Mouse (Mus musculus) heart, embryonic 14.5 days (tissue): Measurements from ENCODE around the gene Kat2b. TPM values are rescaled to one million over a fixed set of nuclear protein-coding genes. Genes with fewer than 3 reads are reported as not detected.

Experiments used
- ATAC-seq: fragments of 200-750 bp; cut with Nextera tagmentation; 2 replicates; pipeline ENCODE4 v1.8.0; 2017; ENCODE audit warnings: low read depth, moderate TSS enrichment; ENCODE audit not compliant: insufficient number of reproducible peaks, insufficient read depth, low FRiP score
- H3K27ac ChIP-seq, 2 experiments: fragments of 200-500 bp in 1 of 2; fragments of 300-500 bp in 1 of 2; sonication (generic) in 1 of 2; replicated peaks in 1 of 2; 2 replicates each; pipeline ENCODE4 v1.5.1; 2012 to 2014; ENCODE audit warnings: low read depth in 2 of 2, low read length in 2 of 2, control low read depth in 1 of 2, mild to moderate bottlenecking in 1 of 2, mixed read lengths in 1 of 2; ENCODE audit not compliant: control insufficient read depth in 1 of 2, insufficient read depth in 1 of 2
- H3K27me3 ChIP-seq: fragments of 300-500 bp; sonication (generic); 2 replicates; pipeline ENCODE4 v1.6.1; 2014; ENCODE audit warnings: mild to moderate bottlenecking, low read length, control low read depth; ENCODE audit not compliant: control insufficient read depth, insufficient read depth
- H3K36me3 ChIP-seq: fragments of 300-500 bp; sonication (generic); 2 replicates; pipeline ENCODE4 v1.6.1; 2014; ENCODE audit warnings: mild to moderate bottlenecking, control low read depth, low read length, mixed read lengths; ENCODE audit not compliant: control insufficient read depth, insufficient read depth
- H3K4me1 ChIP-seq, 2 experiments: fragments of 200-500 bp in 1 of 2; fragments of 300-500 bp in 1 of 2; sonication (generic) in 1 of 2; 2 replicates each; pipeline ENCODE4 v1.6.1; 2012 to 2014; ENCODE audit warnings: low read length in 2 of 2, control low read depth in 1 of 2, mixed read lengths in 1 of 2; ENCODE audit not compliant: control insufficient read depth in 2 of 2, insufficient read depth in 2 of 2
- H3K4me2 ChIP-seq: fragments of 300-500 bp; sonication (generic); 2 replicates; pipeline ENCODE4 v1.6.1; 2014; ENCODE audit warnings: mild to moderate bottlenecking, low read length
- H3K4me3 ChIP-seq, 2 experiments: fragments of 200-500 bp in 1 of 2; fragments of 300-500 bp in 1 of 2; sonication (generic) in 1 of 2; 2 replicates each; pipeline ENCODE4 v1.5.1; 2012 to 2014; ENCODE audit warnings: low read length in 2 of 2, mild to moderate bottlenecking in 2 of 2, control low read depth in 1 of 2, low read depth in 1 of 2, moderate library complexity in 1 of 2; ENCODE audit not compliant: control insufficient read depth in 1 of 2, insufficient read depth in 1 of 2
- H3K9ac ChIP-seq: fragments of 300-500 bp; sonication (generic); 2 replicates; pipeline ENCODE4 v1.6.1; 2014; ENCODE audit warnings: mild to moderate bottlenecking, low read length
- H3K9me3 ChIP-seq: fragments of 300-500 bp; sonication (generic); 2 replicates; pipeline ENCODE4 v1.6.1; 2016; ENCODE audit warnings: low read length, control low read depth; ENCODE audit not compliant: control insufficient read depth
- WGBS: fragments of 180-500 bp; shearing (Covaris S2); extraction: QIAGEN DNeasy Blood & Tissue Kit; methylation state at CpG from one replicate; pipeline ENCODE4 v1.1.7; 2014; 5-methylcytosine and 5-hydroxymethylcytosine counted together
- polyA plus RNA-seq: library from polyadenylated mRNA; unstranded; fragments of >200 nt; fragmentation: Nextera tagmentation; extraction: Ambion mirVana; gene quantifications from 2 replicates; pipeline ENCODE4 v1.2.1, GENCODE M21; 2014

Kat2b gene
- polyA plus RNA-seq, 1 experiment from 2014 or later = 16.6 TPM

- no peak for ATAC-seq
- Histone ChIP-seq H3K27me3 (no peaks in the 10 kb centered on the region), H3K9me3 (no peaks in the 10 kb centered on the region), H3K4me1 (peaks cover 4 to 7% of the 10 kb centered on the region in 2 experiments; a peak in 2 of 4 replicates), H3K4me2 (no peak overlapping the region), H3K36me3 (peaks cover 24% of the 10 kb centered on the region), H3K27ac (no peak overlapping the region), H3K9ac (no peak overlapping the region), H3K4me3 (no peak overlapping the region)
- 48% methylated on average over 9 of the region's 9 CpGs for WGBS
Observed at GRCm38 (mm10) chr17:53623762-53624161, 57.1 kb downstream of the Kat2b start.

- no peak overlapping the region for H3K4me3 ChIP-seq
- peaks cover 29% of the 10 kb centered on the region for H3K36me3 ChIP-seq
- no peak for ATAC-seq
- no peak overlapping the region for H3K9ac ChIP-seq
- no peaks in the 10 kb centered on the region for H3K9me3 ChIP-seq
- H3K4me1 ChIP-seq = peaks cover 4 to 7% of the 10 kb centered on the region in 2 experiments; a peak in 2 of 4 replicates
- H3K27me3 ChIP-seq = no peaks in the 10 kb centered on the region
- 88% methylated on average over 3 of the region's 3 CpGs for WGBS
- no peak overlapping the region for H3K4me2 ChIP-seq
- no peak overlapping the region for H3K27ac ChIP-seq
Observed at GRCm38 (mm10) chr17:53626160-53626559, 59.5 kb downstream of the Kat2b start.

GRCm38 (mm10) chr17:53627497-53627896, 60.8 kb downstream of the Kat2b start:
- 79% methylated on average over 4 of the region's 4 CpGs for WGBS
- H3K4me1 ChIP-seq = peaks cover 4 to 7% of the 10 kb centered on the region in 2 experiments; a peak in 1 of 4 replicates
- H3K27me3 ChIP-seq = no peaks in the 10 kb centered on the region
- no peak overlapping the region for H3K4me3 ChIP-seq
- peaks cover 39% of the 10 kb centered on the region for H3K36me3 ChIP-seq
- H3K9ac ChIP-seq = no peak overlapping the region
- H3K27ac ChIP-seq = no peak overlapping the region
- no peak for ATAC-seq
- no peaks in the 10 kb centered on the region for H3K9me3 ChIP-seq
- no peak overlapping the region for H3K4me2 ChIP-seq

- Histone ChIP-seq H3K9me3 (no peaks in the 10 kb centered on the region), H3K27me3 (no peaks in the 10 kb centered on the region), H3K9ac (no peak overlapping the region), H3K27ac (no peak overlapping the region), H3K4me3 (no peak overlapping the region), H3K36me3 (peaks cover 45% of the 10 kb centered on the region), H3K4me1 (peaks cover 4 to 7% of the 10 kb centered on the region in 2 experiments; a peak in 1 of 4 replicates), H3K4me2 (no peak overlapping the region)
- ATAC-seq = no peak
- WGBS = 68% methylated on average over 5 of the region's 5 CpGs
Observed at GRCm38 (mm10) chr17:53628131-53628530, 61.5 kb downstream of the Kat2b start.

GRCm38 (mm10) chr17:53631344-53631743, 64.7 kb downstream of the Kat2b start:
- Histone ChIP-seq H3K4me3 (no peak overlapping the region), H3K9me3 (no peaks in the 10 kb centered on the region), H3K9ac (no peak overlapping the region), H3K27ac (no peak overlapping the region), H3K4me2 (no peak overlapping the region), H3K4me1 (0 out of 4 replicates have a peak, but pooled peaks cover 2 to 4% of the 10 kb centered on the region in 2 experiments), H3K27me3 (no peaks in the 10 kb centered on the region), H3K36me3 (peaks cover 53% of the 10 kb centered on the region)
- ATAC-seq = no peak

- ATAC-seq = no peak
- 64% methylated on average over 4 of the region's 4 CpGs for WGBS
Observed at GRCm38 (mm10) chr17:53643360-53643759, 76.7 kb downstream of the Kat2b start.

GRCm38 (mm10) chr17:53650251-53650661, 83.6 kb downstream of the Kat2b start:
- Histone ChIP-seq H3K36me3 (peaks cover 73% of the 10 kb centered on the region), H3K9me3 (no peaks in the 10 kb centered on the region), H3K27me3 (no peaks in the 10 kb centered on the region), H3K9ac (no peak overlapping the region), H3K27ac (no peak overlapping the region), H3K4me1 (no peaks in the 10 kb centered on the region), H3K4me2 (no peak overlapping the region), H3K4me3 (no peak overlapping the region)
- 79% methylated on average over 2 of the region's 2 CpGs for WGBS
- no peak for ATAC-seq

More at GRCm38 (mm10) chr17:53643360-53643759, 76.7 kb downstream of the Kat2b start:
- Histone ChIP-seq H3K27me3 (no peaks in the 10 kb centered on the region), H3K27ac (no peak overlapping the region), H3K4me1 (no peaks in the 10 kb centered on the region), H3K4me3 (no peak overlapping the region), H3K36me3 (peaks cover 88% of the 10 kb centered on the region), H3K9me3 (no peaks in the 10 kb centered on the region), H3K4me2 (no peak overlapping the region), H3K9ac (no peak overlapping the region)

GRCm38 (mm10) chr17:53654596-53654995, 87.9 kb downstream of the Kat2b start:
- Histone ChIP-seq H3K4me3 (no peak overlapping the region), H3K4me2 (no peak overlapping the region), H3K27ac (no peak overlapping the region), H3K27me3 (no peaks in the 10 kb centered on the region), H3K9me3 (no peaks in the 10 kb centered on the region), H3K4me1 (no peaks in the 10 kb centered on the region), H3K9ac (no peak overlapping the region), H3K36me3 (peaks cover 68% of the 10 kb centered on the region)
- ATAC-seq = no peak
- 85% methylated on average over 4 of the region's 4 CpGs for WGBS
